Mouse (Mus musculus): Measurements from ENCODE around the gene Spats2.
"Not testable (repeated sequence)": the region's sequence is repeated elsewhere in the genome, so short reads cannot be mapped to it uniquely, and the experiment has no call there.

The Spats2 gene

DNA sequence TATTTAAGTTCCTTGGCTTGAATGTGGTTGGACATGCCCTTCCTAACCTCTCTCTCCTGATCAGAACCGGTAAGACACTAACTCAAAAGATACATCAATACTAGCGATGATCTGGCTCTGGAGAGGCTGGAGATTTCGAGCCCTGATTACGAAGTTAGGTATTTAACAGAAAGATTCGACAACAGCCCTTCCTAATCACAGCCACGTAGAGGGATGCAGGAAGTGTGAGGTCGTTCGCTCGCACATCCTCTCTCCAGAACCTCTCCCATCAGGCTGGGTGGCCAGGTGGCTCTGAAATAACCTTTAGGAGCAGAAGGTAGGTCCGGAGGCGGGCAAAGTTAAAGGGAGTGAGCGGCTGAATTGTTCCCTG is at the start of gene Spats2:
Spats2 (plus strand) TSS at position 206 of the 370 bp plus-strand sequence.
- in situ Hi-C loops (cut with MboI, MseI), result no loop called here

DNA sequence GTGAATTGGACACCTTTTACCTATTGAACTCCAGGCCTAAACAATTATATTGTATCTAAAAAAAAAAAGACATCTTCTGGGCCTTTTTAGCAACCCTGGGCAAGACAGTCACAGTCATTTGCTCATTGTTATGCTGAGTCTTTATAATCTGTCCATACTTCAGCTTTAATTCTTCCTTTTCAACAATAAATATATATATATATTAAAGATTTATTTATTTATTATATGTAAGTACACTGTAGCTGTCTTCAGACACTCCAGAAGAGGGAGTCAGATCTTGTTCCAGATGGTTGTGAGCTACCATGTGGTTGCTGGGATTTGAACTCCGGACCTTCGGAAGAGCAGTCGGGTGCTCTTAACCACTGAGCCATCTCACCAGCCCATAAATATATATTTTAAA is 49.7 kb upstream of the Spats2 start:
- in situ Hi-C loops (cut with MboI, MseI), result not testable (repeated sequence)

DNA sequence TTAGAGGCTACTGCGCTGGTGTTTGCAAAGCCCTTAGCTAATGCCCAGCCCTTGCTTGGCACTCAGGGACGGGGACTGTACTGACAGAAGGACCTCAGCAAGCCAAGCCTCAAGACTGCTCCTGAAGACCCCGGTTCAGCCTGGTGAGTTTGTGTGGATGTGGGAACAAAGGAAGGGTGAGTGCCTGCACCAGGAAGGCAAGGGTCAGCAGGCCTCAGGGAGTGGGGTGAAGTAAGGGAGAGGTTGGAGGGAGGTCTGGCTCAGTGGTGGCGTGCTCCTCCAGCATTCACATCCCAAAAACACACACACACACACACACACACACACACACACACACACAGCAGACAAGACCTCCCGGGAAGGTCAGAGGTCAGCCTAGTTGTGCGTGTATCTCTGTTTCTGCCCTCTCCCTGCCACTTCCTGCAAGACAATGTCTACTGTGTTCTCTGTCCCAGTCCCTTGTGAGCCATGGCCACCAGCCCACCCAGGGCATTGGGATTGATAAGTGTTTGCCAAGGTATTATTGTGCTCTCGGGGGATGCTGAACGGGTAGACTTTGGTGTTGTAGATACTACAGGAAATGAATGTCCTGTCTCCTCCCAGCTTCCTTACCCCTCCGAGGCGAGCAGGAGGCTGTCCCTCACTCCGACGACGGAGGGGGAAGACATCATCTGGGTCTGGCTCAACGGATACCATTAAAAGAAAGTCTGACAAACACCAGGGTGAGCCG is 47.4 kb upstream of the Spats2 start:
- in situ Hi-C loops (cut with MboI, MseI), result no loop called here

DNA sequence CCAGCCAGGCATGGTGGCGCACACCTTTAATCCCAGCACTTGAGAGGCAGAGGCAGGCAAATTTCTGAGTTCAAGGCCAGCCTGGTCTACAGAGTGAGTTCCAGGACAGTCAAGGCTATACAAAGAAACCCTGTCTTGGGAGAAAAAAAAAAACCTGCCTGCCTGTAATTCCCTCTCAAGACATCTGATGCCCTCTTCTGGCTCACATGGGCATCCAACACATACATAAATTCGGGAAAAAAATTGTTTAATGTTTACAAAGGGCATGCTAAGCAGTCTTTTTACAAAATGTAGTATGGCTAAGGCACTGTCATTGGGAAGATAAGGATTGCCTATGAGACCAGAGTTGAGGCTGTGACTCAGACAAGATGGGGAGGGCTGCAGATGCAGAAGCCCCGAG is 45.9 kb upstream of the Spats2 start:
- in situ Hi-C loops (cut with MboI, MseI), result no loop called here

DNA sequence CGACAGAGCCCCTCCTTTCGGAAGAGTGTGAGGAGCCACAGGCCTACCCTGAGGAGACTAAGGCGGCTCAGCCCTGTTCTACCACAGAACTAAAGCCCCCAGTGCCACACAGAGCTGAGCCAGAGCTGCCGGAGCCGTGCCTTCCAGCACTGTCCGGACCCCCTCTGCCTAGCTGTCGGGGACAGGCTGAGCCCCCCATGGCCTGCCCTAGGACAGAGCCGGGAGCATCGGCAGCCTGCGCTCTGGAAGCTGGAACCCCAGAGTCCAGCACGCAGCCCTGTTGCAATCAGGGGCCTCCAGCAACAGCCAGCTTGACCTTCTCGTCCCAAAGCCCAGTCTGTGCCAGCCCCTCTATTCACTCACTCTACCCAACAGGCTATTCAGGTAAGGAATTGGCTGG is 43.4 kb upstream of the Spats2 start:
- in situ Hi-C loops (cut with MboI, MseI), result no loop called here

DNA sequence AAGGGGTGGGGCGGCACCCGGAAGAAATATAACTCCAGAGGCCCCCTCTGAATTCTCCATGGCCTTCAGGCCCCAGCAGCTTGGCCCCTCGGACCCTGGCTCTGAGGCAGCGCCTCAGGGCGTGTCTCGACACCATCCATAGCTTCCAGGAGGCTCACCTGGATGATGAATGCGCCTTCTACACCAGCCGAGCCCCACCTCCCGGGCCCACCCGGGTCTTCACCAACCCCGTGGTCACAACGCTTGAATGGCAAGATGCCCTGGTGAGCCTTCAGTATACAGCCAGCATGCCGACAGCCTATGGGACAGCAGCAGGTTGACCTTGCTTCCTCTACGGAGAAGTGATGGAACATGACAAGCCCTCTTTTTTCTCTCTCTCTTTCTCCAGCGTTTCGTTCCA is 42.9 kb upstream of the Spats2 start:
- in situ Hi-C loops (cut with MboI, MseI), result no loop called here

DNA sequence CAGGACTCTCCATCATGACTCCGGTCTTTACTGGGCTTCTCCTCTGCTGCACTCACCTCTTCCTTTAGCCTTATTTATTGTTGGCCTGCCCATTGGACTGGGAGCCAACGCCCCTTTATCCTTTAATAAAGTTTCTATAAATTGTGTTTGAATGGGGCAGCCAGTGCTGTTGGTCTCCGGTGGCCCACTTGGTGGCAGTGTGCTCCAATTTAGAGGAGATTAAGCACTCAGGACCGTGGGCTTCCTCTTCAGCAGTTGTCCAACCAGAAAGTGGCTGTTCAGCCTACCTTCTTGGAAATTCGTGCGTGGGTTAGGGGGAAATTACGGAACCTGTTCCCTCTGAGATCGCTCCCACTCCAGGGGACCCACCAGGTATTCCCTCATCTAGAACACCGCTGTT is 42.5 kb upstream of the Spats2 start:
- in situ Hi-C loops (cut with MboI, MseI), result no loop called here

DNA sequence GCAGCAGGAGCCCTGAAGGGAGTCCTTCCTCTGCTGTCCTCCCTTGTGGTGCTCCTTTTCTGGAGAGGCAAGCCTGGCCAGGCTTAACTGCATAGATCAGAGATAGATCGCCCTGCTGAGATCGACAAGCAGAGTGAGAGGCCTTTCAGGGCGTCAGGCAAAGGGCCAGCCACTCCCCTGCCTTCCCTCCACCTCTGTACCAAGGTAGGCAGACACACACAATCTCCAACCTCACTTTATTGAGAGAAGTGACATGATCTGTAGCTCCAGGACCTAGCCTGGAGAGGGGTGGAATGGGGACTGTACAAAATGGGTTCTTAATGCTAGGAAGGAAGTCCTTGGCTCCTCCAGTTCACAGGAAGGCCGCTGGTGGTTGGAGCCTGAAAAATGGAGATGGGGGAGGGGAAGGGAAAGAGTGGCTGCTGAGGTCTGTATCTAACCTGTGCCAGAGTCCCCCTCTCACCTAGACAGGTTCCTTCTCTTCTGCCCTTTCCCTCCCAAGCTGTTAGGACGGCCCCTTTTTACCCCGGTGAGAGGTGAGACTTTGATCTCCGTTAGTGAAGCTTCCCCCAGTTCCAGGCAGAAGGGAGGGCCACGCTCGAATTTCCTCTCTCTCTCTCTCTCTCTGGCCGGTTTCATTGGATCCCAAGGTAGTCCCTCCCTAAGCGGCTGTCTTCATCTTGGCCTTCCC is 41.7 kb upstream of the Spats2 start:
- in situ Hi-C loops (cut with MboI, MseI), result no loop called here

DNA sequence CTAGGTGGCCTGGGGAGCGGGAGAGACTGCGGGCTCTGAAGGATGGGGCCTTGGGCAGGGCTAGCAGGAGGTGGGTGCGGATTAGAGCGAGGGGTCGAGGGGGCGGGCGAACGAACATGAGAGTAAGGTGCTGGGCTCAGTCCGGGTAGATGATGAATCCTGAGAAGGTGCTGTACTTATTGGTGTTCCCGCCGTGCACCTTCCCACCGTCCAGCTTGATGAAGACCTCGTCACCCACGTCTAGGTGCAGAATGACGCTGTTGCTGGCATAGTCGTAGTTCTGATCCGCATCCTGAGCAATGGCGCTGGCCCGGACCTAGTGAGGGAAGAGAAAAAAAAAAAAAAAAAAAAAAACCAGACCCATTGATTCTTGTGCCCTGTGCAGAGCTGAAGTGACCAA is 41.1 kb upstream of the Spats2 start:
- in situ Hi-C loops (cut with MboI, MseI), result no loop called here

DNA sequence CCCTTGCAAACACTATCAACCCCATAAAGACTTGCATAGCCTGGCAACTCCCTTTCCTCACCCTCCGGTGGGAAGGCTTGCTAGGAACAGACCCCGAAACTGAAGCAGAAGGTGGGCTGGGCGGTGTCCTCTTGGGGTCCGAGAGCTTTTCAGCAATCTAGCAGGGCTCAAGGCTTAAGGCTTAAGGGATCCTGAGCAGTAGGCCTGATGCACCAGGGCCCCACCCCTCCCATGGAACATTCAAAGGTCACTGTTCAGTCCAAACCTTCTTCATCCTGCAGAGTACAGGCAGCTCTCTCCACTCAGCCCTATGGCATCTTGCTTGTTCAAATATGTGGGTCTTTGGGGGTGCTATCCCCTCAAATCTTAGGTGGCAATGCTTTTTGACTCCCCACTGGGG is 39.7 kb upstream of the Spats2 start:
- in situ Hi-C loops (cut with MboI, MseI), result no loop called here

DNA sequence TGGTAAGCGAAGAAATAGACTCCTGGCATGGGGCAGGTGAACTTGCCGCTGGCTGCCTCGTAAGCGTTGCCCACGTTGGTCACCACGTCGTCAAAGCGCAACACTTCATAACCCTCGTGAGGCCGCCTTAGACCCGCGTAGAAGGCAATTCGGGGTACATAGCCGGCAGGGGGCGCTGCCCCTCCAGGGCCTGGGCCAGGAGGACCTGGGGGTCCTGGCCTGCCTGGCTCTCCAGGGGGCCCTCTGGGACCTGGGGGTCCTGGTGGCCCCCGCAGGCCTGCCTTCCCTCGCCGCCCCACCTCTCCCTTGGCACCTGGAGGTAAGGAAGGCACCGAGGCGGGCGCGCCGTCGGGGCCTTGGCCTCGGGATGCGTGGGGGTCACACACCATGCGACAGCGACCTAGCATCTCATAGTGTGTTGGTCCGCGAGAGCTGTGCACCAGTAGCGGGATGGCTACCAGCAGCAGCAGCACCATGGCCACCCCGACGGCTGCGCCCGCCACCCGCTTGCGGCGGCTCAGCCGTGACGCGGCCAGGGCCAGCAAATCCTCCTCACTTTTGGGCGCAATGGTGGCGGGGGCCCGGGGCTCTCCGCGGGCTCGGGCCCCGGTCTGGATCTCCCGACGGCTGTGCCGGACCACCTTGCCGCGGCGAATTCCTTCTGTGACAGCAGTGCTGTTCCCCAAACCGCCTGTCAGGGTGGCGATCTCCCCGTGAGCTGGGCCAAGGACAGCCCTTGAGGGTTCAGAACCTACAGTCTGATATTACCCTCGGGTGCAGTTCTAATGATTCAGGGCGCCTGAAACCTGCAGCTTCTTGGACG is 38.3 kb upstream of the Spats2 start, which contains the start of gene C1ql4:
C1ql4 (minus strand) TSS at position 565 of the 823 bp plus-strand sequence.
- in situ Hi-C loops (cut with MboI, MseI), result no loop called here

DNA sequence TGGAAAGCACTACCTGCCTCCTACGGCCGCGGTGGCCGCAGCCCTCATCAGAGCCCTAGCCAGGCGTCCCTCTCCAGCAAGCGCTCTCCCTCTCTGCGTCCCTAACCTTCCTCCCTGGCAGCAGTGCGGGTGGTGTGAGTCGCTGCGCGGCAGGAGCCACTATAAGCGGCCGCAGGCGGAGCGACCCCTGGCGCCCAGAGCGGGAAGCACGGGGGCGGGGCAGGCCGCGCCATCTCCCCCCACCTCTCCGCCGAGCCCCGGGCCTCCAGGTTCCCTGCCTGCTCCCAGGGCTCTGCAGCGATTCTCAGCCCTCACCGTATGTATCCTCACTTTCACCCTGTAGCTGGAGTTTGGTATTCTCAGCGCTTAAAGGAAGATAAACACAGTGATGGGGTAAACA is 37.4 kb upstream of the Spats2 start:
- in situ Hi-C loops (cut with MboI, MseI), result no loop called here

DNA sequence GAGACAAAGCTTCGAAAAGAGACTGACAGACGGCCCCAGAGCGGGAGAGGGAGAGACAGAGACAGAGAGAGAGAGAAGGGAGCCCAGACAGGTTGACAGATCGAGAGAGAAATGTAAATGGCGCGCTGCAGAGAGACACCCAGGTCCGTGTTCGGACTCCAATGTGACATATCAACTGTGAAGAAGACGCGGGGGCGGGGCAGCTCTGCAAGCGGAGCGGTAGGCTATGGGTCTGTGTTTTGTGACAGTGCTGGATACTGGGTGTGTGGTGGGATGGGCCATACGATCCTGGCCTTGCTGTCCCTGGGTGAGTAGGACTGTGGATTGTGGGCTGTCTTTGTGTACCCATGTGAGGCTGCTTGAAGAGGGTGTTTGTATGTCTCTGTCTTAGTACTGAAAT is 36.6 kb upstream of the Spats2 start:
- in situ Hi-C loops (cut with MboI, MseI), result no loop called here

DNA sequence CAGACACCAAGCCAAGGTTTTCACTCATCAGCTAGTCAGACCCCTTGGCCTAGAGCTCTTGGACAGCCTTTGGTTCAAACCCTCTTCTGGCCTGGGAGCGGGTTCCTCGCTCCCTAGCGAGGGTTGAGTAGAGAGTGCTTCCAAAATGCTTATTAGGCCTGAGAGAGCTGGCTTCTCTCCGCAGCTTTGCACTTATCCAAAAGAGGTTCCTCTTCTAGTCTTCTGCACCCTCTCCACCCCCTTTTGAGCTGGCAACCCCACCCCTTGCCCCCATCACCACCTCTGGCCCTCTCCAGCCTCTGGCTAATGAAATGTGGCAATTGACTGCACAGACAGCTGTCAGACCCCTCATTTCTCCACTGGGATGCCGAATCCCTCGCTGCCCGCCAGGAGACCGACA is 32.8 kb upstream of the Spats2 start, which contains the start of gene Dnajc22:
Dnajc22 (plus strand) TSS at position 301 of the 400 bp plus-strand sequence.
- in situ Hi-C loops (cut with MboI, MseI), result no loop called here

DNA sequence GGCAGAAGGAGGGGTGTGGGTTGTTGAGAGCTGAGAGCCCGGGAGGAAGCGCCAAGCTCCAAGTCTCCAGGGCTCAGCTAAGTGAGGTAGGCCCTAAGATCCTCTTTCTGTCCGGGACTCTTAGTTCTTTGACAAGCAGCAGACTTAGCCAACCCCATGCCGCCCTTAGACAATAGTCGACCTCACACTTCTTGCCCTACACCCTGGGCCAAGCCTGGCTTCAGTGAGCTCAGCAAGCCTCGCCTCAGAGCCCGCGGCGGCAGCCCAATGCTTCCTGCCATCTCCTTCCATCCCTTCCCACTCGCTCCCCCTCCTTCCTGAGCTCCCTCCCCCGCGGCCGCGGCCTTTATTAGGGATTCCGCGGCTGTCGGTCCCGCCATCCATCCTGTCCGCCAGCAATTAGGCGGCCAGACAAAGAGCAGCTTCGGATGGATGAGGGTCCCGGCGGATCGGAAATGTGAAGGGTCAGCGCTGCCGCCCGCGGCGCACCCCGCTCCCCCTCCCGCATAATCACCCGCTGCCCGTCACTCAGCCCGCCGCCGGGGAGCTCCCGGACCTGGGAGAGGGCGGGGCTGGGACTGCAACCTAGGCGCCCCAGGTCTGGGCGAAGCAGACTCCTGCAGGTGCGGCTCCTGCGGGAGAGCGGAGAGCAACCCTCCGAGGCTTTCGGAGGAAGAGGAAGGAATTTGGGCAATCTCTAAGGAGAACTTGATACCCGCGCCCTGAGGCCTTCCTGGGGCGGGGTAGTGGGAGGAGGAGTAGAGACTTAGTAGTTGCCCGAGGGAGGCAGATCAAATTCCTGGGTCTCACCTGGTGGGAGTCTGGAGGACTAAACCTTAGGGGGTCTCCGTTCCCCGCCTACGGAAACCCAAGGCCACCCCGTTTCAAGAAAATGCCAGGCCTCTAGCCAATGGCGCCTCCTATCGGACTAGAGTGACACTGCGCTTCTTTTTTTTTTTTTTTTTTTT is 32.1 kb upstream of the Spats2 start:
- in situ Hi-C loops (cut with MboI, MseI), result no loop called here

DNA sequence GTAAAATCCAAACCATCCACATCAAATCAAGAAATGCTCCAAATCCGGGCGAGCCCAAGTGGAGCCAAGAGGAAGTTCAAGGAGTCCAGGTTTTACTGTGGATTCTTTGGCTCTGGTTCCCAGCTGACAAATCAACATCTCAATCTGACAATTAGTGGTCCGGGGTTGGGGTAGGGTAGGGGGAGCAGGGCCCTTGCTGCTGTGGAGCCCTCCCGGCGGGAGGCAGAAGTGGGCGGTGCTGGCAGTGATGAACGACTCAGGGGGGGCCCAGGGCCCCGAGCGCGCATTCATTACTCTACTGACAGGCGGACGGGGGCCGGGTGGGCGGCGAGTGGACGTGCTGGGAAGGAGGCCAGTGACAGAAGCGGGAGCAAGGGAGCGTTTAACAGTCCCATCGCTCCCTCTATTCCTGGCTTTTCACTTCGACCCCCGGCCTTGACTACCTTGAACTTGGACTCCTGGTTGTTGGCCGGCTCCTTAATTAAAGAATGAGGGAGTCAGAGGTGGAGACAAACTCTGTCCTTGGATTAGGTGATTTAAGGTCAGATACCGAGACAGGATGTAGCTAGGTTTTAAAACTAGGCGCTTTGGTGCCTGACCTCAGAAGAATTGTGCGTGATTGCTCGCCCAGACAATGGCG is 31.0 kb upstream of the Spats2 start:
- in situ Hi-C loops (cut with MboI, MseI), result no loop called here

DNA sequence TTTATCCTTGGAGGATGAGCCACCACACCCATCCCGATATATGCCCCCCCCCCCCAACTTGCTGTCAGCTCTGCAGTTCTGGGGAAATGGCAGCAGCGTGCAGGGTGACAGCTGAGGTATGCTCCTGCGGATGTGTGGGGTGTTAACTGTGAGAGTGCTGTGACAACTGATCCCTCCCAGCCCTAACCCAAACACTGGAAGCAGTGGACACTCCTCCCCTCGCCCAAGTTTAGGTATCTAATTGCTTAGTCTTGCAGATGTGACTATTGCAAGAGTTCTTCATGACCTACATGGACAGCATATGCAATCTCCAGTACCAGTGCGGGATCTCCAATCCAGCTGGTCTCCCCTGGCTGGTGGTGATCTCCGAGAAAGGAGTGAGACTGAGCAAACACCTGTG is 30.4 kb upstream of the Spats2 start:
- in situ Hi-C loops (cut with MboI, MseI), result no loop called here

DNA sequence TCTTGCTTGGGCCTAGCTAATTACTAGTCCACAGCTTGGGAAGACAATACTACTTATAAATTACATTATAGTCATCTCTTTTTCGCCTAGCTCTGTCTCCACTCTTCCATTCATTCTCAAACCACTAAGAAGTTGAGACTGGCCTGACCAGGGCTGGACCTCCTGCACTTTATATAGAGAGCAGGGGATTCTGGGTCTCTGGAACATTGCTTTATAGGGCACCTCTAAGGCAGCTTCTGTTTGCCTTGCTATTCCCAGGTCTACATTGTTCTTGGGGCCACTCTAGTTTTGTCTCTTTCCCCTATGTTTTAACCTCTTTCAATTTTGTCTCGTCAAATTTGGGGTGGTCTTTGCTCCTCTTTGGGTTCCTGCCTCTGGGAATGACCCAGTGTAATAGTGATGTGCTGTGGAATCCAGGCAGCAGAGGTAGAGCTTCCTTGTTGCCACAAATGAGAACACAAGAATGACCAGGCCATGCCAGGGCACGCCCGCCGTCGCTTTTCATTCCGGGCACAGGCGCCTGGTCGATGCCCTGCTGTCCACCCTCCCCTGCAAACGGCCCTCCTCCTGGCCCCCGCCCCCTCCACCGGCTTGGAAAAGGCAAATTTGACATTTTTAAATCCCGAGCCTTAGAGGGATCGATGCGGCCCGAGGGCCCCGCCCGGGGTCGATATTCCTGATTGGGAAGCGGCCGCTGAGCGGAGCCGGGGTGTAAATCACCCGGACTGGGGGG is 29.5 kb upstream of the Spats2 start:
- in situ Hi-C loops (cut with MboI, MseI), result no loop called here

DNA sequence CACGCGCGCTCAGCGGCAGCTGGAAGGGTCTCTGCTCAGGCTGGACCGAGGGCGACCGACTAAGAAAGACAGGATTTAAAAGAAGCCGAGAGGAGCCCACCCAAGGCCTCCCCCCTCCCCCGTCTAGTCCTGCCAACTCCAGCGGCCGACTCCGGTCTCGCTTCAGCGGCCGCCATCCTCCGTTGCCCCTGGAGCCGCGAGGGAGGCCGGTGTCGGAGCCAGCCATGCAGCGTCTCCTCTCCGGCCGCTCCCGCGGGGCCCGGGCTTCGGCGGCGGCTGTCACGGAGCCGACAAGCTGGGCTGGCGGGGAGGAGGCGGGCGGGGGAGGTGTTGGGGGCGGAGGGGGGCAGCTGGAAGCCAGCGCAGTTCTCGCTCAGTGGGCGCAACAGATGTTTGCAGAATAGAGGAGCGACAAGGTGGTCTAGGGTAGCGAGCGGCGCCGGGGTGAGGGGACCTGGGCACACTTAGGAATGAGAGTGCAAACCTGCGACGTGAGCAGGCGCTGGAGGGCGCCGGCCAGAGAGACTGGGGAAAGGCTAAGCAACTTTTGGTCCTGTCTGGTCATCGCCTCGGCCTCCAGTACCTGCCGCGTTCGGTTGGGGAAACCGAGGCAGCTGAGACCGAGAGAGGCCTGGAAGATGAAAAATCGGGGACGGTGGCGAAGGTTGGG is 28.8 kb upstream of the Spats2 start:
- in situ Hi-C loops (cut with MboI, MseI), result no loop called here

Measured in T-helper 2 cell (primary cell).